Mouse (Mus musculus): ENCODE data around the gene Zfyve26. TPM values are rescaled to one million over a fixed set of nuclear protein-coding genes. Genes with fewer than 3 reads are reported as not detected.
A peak's percentile ranks its signal among the peaks of the same experiment; 100 is the strongest.
"Not testable (repeated sequence)": the region's sequence is repeated elsewhere in the genome, so short reads cannot be mapped to it uniquely, and the experiment has no call there.

Gene Zfyve26
- 10 to 100 TPM; 23.8 to 26.4 TPM for total RNA-seq (2021)
- long read RNA-seq, partial matches to known transcripts = 2 of 2 reads
- long read RNA-seq, other reads (novel, unspliced or antisense) = 0 of 2 reads

DNA sequence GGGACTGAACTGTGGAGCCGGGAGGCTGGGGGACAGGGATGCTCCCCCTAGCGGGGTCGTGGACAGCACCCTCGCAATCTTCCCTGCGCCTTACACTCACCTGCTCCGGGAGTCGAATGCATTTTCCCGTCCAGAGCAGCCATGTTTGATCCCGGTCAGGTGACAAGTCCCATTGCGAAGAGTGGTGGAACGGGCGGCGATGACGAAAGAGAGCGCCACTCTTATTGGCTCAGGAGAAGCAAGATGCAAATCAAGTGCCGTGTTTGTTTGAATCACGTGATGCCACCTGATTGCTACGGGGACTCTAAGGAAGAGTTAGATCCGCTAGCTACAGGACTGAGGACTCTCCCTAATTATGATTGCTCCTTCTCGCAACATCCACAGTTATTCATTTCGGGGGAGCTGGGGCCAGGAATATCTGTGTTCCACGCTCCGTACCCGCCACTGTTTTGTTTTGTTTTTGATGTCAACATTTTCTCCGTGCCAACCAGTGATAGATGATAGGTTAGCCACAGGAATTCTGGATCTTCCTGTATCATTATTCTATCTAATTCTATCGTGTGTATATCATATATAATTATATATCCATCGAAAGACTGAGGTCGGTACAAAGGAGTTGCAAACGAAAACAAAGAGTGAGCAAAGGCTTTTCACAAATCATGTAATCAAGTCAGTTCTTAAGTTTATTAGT lies at the start of gene Zfyve26:
Gene Zfyve26 (minus strand): TSS at position 179 of the 691 bp plus-strand sequence.
- peak; percentile 87 to 89 for DNase-seq (ENCODE audit: low spot score in 2 of 2)

DNA sequence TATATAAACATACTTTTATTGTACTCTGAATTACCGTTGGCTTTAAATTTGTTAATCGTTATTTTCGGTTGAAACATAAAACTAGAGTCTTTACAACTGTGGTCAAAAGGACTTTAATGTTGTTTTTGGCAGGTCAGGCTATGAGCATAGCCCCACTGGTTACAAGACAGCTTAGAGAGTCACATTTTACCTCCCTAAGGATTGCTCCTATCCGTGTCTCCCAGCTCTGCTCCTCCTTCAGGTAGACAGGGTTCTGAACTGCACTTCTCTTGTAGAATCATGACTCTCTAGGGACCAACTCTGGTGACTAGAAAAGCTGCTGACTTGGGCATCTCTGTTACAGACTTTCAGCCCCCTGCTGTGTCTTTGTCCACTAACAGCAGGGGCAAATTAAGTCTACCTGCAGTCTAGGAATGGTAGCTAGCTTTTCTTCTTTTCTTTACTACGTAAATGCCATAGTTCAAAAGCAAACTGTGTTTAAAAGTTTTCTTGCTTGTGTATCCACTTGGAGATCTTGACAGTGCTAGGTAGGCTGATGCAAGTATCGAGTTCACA lies 45.3 kb upstream of the Zfyve26 start:
- no peak for DNase-seq (ENCODE audit: low spot score in 2 of 2)

DNA sequence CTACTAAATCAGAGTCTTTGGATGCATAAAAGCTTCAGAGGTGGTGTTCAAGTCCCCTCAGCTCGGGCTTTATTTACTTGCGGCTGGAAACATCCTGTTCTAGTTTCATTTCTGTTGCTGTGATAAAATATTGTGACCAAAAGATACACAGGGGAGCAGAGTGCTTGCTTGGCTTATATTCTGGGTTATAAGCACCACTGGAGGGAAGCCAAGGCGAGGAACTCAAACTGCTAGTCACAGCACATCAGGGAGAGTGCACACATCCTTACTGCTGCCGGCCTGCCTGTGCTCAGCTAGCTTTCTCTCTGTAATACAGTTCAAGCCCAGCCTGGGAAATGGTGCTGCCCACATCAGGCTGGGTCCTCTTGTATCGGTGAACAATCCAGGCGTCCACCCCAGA lies 44.4 kb upstream of the Zfyve26 start:
- DNase-seq (ENCODE audit: low spot score in 2 of 2) = no peak

DNA sequence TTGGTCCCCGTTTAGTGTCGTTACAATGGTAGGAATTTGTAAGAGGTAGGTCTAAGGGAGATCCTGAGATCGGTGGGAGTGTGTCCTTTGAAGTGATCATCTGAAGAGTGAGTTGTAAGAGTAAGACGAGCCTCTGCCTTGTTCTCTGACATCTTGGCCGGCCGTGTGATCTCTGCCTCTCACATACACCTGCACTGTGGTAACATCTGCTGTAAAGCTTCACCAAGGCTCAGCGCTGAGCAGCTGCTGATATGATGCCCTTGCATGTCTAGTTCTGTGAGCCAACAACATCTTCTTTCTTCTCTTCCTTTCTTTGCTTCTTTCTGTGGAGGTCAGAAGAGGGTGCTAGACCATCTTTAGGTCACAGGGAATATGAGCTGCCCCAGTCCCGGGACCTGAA lies 42.7 kb upstream of the Zfyve26 start:
- no peak for DNase-seq (ENCODE audit: low spot score in 2 of 2)

DNA sequence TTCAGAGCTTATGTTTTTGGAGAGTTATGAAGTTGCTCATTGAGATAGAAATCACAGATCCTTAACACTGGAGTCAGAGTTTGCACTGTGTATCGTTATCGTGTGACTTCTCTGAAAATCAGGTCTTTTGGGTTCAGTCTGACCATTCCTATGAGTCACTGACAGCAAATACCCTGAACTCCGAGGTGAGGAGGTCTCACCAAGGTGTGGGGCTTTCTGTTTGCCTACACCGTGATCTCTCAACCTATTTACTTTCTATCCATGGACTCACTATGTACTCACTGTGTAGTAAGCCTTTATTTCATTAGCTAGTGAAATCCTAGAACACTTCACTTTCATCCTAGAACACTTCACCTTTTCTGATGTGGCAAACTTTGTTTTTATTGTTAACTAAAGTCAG lies 35.6 kb upstream of the Zfyve26 start:
- no peak for DNase-seq (ENCODE audit: low spot score in 2 of 2)

DNA sequence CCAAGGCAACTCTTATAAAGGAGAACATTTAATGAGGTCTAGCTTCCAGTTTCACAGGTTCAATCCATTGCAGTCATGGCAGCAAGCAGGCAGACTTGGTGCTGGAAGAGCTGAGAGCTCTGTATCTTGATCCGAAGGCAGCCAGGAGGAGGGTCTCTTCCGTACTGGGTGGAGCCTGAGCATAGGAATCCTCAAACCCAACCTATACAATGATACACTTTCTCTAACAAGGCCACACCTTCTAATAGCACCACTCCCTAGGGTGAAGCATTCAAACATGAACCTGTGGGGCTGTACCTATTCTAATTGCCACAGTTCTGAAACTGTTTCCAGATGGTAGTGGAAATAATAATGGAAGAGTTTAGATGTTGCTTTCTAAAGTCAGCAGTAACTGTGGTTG lies 34.5 kb upstream of the Zfyve26 start:
- DNase-seq (ENCODE audit: low spot score in 2 of 2) = no peak

DNA sequence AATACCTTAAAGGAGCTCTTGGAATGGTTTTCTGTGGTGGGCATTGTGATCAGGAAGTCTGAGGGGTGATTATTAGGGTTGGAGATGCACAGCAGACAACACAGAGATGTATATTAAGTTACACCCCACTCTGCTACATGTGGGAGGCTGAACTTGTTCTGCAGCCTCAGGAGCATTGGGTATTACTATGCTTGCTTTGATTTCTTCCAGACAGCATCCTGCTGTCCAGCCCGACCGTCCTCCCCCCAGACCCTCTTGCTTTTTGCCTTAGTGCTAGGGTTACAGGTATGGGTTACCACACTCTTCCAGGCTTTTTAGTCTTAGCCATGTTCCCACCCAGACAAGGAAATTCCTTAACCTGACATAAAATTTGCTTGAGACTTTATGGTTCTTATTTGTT lies 31.8 kb upstream of the Zfyve26 start:
- DNase-seq (ENCODE audit: low spot score in 2 of 2) = no peak

DNA sequence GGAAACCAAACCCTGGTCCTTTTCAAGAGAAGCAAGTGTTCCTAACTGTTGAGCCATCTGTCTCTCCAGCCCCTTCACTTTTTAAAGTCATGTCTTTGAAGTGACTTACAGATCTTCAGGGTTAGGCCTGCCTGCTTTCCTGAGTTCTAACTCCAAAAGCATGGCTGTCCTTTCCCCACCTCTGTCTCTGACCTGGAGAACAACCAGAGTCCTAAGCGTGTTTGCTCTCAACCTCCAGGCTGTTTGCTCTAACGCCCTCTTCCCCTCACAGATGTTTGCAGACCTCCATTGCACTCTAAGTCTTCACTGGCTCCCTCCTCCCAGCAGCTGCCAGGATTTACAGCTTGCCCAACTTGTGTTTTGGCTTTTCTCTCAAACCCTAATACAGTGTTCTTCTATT lies 30.6 kb upstream of the Zfyve26 start:
- DNase-seq (ENCODE audit: low spot score in 2 of 2) = no peak

DNA sequence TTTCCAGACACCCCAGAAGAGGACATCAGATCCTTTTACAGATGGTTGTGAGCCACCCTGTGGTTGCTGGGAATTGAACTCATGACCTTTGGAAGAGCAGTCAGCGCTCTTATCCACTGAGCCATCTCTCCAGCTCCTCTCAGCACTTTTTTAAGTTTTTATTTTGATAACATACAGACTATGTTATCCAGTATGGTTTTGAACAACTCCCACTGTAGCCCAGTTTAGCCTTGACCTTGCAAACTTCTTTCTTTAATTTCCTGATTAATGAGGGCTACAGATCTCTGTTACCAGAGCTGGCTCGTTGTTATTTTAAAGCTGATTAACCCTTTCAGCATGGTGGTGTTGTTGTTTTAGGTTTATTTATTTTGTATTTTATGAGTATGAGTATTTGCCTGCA lies 30.1 kb upstream of the Zfyve26 start:
- no peak for DNase-seq (ENCODE audit: low spot score in 2 of 2)

DNA sequence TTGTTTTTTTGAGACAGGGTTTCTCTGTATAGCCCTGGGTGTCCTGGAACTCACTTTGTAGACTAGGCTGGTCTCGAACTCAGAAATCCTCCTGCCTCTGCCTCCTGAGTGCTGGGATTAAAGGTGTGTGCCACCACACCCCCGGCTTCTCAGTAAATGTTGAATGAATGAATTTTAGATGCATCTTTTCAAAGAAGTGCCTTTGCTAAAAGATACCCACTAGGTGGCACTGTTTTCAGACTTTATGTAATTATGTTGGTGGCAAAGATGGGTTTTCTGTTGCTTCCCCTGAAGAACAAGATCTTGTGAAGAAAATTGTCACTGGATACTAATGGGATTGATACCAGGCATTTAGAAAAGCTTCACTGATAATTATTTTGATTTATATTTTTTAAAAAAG lies 26.4 kb upstream of the Zfyve26 start:
- not testable (repeated sequence) for DNase-seq (ENCODE audit: low spot score in 2 of 2)

DNA sequence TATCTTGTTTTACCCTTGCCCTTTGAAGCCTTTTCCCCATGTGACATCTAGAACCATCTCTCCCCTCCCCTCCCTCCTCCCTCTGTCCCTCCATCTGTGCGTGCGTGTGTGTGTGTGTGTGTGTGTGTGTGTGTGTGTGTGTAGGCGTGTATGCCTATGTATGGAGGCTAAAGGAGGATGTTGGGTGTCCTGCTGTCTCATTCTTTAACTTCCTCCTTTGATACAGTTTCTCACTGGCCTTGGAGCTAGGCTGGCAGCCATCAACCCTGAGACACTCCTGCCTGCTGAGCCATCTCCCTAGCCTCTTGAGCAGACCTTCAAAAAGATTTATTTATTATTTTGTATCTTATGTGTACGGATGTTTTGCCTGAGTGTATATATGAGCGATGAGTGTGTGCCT lies 24.8 kb upstream of the Zfyve26 start:
- no peak for DNase-seq (ENCODE audit: low spot score in 2 of 2)

DNA sequence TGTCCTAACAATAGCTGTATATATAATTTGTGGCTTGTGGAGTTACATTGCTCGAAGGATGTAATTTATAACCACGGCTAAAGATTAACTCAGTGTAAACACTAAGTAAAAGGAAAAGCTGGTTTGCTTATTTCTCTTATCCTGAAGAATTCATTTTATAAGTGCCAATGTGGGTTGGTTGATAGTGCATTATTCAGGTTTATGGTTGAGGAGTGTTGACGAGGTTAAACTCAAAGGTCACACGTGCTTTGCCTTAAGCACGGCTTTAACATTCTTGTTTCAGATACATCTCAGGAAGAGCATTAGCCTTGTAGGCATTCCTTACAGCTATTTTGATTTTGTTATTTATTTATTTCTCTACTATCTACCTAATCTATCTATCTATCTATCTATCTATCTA lies 21.2 kb upstream of the Zfyve26 start:
- DNase-seq (ENCODE audit: low spot score in 2 of 2) = no peak

DNA sequence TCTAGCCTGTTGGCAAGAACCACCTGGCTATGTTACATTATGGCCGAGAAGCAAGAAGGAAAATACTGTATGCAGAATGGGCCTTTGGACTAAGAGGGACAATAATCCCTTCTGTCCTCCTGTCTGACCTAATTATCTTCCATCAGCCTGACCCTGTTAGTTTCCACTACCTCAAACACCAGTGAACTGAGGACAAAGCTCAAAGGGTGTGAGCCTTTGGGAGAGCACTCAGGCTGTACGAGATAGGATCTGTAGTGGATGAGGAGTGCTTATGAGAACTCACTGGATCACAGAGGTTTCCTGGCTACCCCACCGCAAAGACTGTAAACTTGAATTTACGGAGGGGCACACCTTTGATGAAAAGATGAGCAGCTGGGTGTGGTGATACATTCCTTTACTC lies 17.6 kb upstream of the Zfyve26 start:
- DNase-seq (ENCODE audit: low spot score in 2 of 2) = no peak

DNA sequence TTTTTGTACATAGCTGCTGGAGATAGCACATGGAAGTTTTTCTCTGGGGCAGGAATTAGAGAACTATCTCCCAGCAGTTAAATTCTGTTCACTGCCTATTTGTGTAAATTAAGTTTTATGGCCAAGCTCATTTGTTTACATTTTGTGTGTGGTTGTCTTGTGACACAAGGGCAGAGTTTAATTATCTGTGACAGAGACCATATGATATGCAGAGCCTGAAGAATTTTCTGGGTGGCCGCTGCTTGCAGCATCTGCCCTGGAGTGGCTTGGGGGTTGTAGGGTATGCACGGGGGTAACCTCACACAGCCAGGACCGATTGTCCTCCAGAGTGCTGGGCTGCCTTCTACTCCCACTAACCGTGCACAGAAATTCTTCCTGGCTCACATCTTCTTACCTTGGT lies 9.9 kb upstream of the Zfyve26 start:
- DNase-seq (ENCODE audit: low spot score in 2 of 2) = no peak

DNA sequence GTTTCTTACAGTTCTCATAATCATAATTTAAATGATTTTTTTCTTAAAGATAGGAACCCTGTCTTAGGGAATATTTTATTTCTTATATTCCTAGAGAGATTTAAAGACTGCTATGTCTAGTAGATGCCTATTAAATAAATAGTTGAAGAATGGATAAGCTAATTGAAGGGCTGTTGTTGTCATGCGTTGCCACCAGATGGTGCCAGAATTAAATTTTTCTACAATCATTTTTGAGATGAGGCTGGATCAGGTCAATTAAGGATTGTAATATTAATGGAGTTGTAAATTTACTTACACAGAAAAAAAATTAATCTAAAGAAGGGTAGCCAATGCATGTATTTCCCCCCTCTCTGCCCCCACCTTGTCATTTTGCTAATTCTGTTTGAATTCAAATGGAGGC lies 9.0 kb upstream of the Zfyve26 start:
- no peak for DNase-seq (ENCODE audit: low spot score in 2 of 2)

DNA sequence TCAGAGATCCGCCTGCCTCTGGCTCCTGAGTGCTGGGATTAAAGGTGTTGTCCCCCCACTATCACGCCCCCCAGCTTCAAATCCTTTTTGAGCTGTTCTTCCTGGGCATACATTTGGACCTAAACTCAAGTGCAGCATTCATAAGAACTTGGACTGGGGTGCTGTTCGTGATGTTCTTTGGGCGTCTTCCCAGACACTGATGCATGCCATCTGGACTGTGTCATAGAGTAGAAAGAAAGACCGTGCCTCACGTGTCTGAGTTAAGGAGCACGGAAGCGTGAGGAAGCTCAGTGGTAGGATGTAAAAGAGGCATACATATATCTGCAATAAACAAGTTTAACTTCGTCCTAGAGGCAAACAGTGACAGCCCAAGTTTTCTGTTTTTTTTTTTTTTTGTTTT lies 5.7 kb upstream of the Zfyve26 start:
- DNase-seq (ENCODE audit: low spot score in 2 of 2) = no peak

DNA sequence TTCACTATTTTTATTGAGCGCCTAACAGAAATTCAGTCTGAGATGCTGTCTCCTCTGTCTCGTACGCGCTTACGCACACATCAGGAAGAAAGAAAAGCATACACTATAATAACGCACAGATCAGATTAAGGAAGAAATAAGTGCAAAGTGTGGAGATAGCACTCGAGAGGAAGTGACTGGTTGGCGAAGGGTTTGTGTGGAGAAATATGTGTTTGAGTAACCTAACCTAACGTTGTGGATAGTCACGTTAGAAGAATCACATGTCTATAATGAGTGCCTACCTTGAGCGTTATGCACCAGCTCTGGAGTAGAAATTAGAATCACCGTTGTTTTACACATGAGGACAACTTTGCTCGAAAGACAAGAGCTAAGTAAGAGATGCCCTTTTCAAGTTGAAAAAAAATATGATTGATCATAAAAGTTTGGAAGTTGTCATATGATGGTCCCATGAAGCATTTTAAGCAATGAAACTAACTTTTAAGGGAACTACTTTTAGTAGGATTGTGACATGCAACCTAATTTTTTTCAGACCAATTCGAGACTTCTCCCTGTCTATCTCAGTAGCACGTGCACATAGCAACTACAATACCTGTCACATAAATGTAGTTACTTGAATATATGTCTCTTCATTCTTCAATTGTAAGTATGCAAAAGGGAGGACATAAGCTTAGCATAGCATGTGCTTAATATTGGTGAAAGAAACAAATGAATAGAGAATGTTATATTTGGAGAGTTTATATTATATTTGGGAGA lies 2.0 kb upstream of the Zfyve26 start:
- DNase-seq (ENCODE audit: low spot score in 2 of 2) = no peak

DNA sequence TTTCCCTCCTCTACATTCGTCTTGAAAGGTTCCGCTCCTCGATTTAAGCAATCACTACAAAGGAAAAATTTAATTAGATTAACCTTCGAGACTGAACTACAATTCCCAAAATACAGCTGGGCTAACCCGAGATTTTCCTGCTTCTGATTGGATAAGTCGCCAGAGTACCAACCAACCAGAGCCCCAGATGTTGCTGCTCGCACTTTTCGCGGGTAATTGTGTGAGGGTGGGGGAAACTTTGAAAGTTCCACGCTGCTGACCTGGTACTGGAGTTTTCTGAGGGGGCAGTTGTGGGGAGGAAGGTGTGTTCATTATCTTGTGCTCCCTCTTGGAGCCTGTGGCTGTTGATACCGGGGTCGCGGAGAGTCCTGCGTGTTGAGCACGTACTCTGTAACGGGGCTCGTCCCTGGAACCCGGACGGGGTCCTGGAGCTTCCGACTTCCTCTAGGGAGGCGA lies 1.0 kb upstream of the Zfyve26 start, which contains the start of gene Rad51b:
Gene Rad51b (plus strand): TSS at position 162 of the 456 bp plus-strand sequence.
- DNase-seq (ENCODE audit: low spot score in 2 of 2) = peak; percentile 60 to 69

DNA sequence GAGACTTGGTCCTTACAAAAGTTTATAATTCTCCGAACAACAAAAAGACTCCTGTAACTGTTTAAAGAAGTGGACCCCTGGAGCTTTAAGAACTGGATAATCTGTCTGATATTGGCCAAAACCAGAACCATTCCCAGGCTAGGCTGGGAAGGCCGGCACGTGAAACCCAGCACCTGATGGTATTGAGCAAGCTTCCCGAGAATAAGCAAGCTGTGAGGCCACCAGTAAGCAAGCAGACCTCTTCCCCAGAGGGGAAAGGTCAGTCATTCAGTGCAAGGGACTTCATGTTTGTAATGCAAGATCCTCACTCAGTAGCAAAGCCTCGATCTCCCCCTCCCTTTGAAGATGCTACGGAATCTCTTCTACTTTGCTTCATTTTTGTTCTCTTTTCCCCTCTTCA lies 3.2 kb downstream of the Zfyve26 start:
- no peak for DNase-seq (ENCODE audit: low spot score in 2 of 2)

DNA sequence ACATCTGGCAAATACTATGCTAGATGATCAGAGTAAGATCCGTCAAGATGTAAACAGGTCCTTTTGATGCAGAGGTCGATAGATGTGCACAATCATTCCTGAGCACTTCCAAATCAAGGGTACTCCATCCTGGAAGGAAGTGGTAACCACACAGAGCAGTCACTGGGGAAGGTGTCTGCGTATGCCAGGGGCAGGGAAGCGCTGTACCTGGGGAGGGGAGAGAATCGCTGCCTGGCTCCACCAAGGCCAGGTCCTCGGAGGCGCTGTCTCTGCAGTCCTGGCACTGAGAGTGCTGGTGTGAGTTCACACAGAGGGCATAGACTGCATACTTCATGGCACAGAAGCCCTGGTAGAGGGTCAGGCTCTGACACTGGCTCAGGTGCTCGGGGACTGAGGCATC lies 13.5 kb downstream of the Zfyve26 start:
- DNase-seq (ENCODE audit: low spot score in 2 of 2) = no peak

DNA sequence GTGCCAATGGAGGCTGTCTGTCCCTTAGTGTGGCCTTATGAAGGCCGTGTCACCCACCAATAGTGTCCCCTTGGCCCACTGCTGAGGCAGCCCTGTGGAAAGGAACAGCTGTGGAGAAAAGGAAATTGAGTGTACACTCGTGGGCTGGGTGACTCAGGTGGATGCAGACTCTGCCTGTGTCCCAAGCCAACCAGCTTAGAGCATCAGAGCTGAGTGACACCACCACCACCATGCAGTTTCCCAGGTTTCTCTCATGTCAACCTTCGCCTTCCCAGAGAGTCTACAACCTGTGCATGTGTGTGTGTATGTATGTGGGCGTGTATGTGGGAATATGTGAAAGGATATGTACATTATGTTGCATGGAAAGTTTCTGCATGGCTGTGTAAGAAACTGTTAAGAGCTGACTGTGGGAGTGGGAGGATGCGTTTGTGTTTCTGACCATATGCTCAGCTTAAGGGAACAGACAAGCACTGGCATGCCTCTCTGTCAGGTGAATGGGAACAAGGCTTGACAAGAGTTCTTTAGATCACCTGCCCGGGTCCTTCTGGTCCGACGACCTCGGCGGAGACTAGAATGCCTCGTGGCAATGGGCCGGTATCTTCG lies 16.5 kb downstream of the Zfyve26 start:
- no peak for DNase-seq (ENCODE audit: low spot score in 2 of 2)

DNA sequence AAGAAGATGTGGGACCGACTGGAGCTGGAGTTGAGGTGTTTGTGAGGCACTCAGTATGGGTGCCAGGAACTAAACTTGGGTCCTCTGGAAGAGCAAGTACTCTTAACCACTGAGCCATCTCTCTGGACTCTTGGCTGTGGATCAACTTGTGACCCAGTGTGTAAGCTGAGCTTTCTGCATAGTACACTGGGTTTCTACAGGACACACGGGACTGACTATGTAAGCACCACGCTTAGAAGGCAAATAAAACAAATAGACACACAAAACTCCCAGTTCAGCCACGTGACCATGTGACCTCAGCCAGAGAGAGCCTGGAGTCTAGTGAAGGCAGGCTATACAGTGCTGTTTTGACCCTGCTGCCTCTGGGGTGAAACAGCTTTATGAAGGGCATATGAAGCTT lies 23.5 kb downstream of the Zfyve26 start:
- no peak for DNase-seq (ENCODE audit: low spot score in 2 of 2)

Measured in layer of hippocampus, postnatal 10 days (tissue).